Mouse (Mus musculus) C2C12 (cell line): ENCODE data around the gene Tsen2. TPM values are rescaled to one million over a fixed set of nuclear protein-coding genes. Genes with fewer than 3 reads are reported as not detected.

ENCODE experiments used
- H3K27me3 ChIP-seq: one replicate; pipeline ENCODE4 v1.6.1; 2011; ENCODE audit not compliant: control insufficient read depth, insufficient read depth, insufficient read length
- H3K36me3 ChIP-seq: one replicate; pipeline ENCODE4 v1.6.1; 2011; ENCODE audit not compliant: control insufficient read depth, insufficient read depth
- H3K4me3 ChIP-seq: one replicate; pipeline ENCODE4 v1.5.1; 2011; ENCODE audit warnings: mild to moderate bottlenecking, control low read depth; ENCODE audit not compliant: poor library complexity, insufficient read depth, severe bottlenecking
- H3K79me2 ChIP-seq: one replicate; pipeline ENCODE4 v1.6.1; 2011; ENCODE audit not compliant: control insufficient read depth, insufficient read depth
- H3K79me3 ChIP-seq: one replicate; pipeline ENCODE4 v1.6.1; 2011; ENCODE audit warnings: low read depth, control low read depth
- H3ac ChIP-seq: one replicate; pipeline ENCODE3; 2011; ENCODE audit warnings: low read depth; ENCODE audit not compliant: control insufficient read depth, insufficient read length
- CEBPB ChIP-seq: IDR thresholded peaks from one replicate; pipeline ENCODE4 v1.6.1; 2011; ENCODE audit warnings: low read depth, mild to moderate bottlenecking, control low read depth, moderate library complexity
- CTCF ChIP-seq: IDR thresholded peaks from one replicate; pipeline ENCODE4 v1.5.1; 2011; ENCODE audit not compliant: control insufficient read depth, insufficient read depth, insufficient read length
- FOSL1 ChIP-seq: IDR thresholded peaks from one replicate; pipeline ENCODE4 v1.8.0; 2011; ENCODE audit warnings: mild to moderate bottlenecking, low read length; ENCODE audit not compliant: poor library complexity, insufficient read depth, severe bottlenecking
- MAX ChIP-seq: IDR thresholded peaks from one replicate; pipeline ENCODE4 v1.6.1; 2011; ENCODE audit warnings: mild to moderate bottlenecking, control low read depth
- MYOD1 ChIP-seq: IDR thresholded peaks from one replicate; pipeline ENCODE4 v1.6.1; 2011; ENCODE audit warnings: low read depth; ENCODE audit not compliant: control insufficient read depth, insufficient read length
- MYOG ChIP-seq: IDR thresholded peaks from one replicate; pipeline ENCODE4 v1.6.1; 2011; ENCODE audit not compliant: control insufficient read depth, insufficient read length; ENCODE audit errors: extremely low read depth
- USF1 ChIP-seq: IDR thresholded peaks from one replicate; pipeline ENCODE4 v1.6.1; 2011; ENCODE audit warnings: low read depth, mild to moderate bottlenecking, control low read depth, moderate library complexity
- long read RNA-seq, 2 experiments: library from polyadenylated mRNA; unstranded; transcript quantifications; one replicate each; pipeline ENCODE4 v2.0.0; 2019 to 2020
- polyA plus RNA-seq: library from polyadenylated mRNA; unstranded; fragments of >200 nt; fragmentation: generic; extraction: Trizol; gene quantifications from one replicate; pipeline ENCODE4 v1.2.1, GENCODE M21; 2012; ENCODE audit warnings: missing spikeins

Gene Tsen2
- 16.8 TPM for polyA plus RNA-seq
- long read RNA-seq, experiment 1, transcript Tsen2-201 (12 exons, 2,106 nt), result major isoform, 12 of 26 reads
- long read RNA-seq, experiment 1, partial matches to known transcripts, result 9 of 26 reads
- long read RNA-seq, experiment 1, other reads (novel, unspliced or antisense), result 4 of 26 reads
- long read RNA-seq, experiment 2, transcript Tsen2-201 (12 exons, 2,106 nt), result major isoform, 142 of 229 reads
- long read RNA-seq, experiment 2, partial matches to known transcripts, result 32 of 229 reads
- long read RNA-seq, experiment 2, other reads (novel, unspliced or antisense), result 55 of 229 reads

DNA sequence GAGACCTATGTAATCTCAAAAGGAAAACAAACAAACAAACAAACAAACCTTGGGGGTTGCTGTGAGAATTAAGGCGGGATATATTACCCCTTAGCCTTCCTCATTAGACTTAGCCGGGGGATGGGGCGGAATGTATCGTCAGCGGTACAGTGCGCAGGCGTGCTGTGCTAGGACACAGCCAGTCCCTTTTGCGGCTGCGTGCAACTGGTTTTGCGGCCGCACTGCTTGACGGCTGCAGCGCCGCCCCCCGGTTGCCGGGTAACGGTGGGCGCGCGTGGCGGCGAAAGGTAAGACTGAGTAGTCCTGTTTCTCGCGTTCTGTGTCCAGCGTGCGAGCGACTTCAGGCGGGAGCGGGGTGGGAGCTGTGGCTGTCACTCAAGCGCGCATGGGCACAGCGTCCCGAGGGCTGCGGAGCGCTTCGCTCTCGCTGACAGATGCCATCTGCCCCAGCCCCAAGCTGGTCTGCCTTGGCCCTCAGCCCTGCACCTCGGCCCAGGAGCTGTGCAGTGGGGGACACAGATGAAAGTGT, at the start of gene Tsen2:
Gene Tsen2, plus strand, starts transcription at position 223 of the 529 bp plus-strand sequence.
- H3K27me3 ChIP-seq, result no peaks in the 10 kb centered on the region
- peaks cover 22% of the 10 kb centered on the region for H3K79me2 ChIP-seq
- H3K79me3 ChIP-seq, result peaks cover 16% of the 10 kb centered on the region
- H3K4me3 ChIP-seq, result peak within 1 kb of the TSS; percentile 91
- no peak for TF ChIP-seq MYOG
- no peak for TF ChIP-seq CEBPB
- peak; percentile 40 for TF ChIP-seq MAX
- H3K36me3 ChIP-seq, result peaks cover 9% of the 10 kb centered on the region
- peak within 1 kb of the TSS; percentile 97 for H3ac ChIP-seq

DNA sequence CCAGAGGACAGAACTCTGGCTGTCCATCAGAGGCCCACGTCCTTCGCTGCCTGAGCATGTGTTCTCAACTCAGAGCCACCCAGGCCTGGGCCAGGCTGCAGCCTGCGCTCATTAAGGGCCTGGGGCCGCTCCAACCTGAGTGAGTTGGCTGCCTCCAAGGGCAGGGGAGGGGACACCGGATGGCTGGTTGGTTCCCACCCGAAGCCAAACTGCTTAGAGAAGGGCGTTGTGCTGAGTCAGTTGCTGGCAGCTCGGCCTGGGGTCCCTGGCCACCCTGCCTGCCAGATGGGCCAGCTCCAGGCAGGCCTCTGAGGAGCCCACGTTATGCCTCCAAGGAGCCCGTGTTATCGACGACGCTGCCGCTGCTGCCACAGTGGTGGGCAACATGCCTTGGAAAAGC, 44.9 kb upstream of the Tsen2 start:
- Histone ChIP-seq H3K79me3 (no peaks in the 10 kb centered on the region), H3K27me3 (no peaks in the 10 kb centered on the region), H3K4me3 (no peak overlapping the region), H3K79me2 (no peaks in the 10 kb centered on the region), H3K36me3 (no peaks in the 10 kb centered on the region), H3ac (no peak overlapping the region)
- TF ChIP-seq MAX (no peak), USF1 (no peak), MYOD1 (no peak)

DNA sequence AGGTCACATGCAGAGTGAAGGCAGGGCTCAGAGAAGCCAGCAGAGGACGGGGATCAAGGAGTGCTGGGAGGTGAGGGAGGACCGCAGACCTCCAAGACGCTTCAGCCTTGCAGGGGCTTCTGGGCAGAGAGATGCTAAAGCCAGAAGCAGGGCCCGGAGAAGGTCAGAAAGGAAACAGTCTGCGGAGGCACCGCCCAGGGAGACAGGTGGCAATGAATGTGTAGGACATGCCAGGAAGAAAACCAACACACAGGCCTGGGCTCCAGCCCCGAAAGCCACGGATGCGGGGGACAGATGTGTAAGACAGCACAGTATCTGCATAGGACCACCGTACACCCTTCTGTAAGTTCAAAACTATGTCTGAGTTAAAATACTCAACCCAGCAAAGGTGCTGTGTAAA, 44.2 kb upstream of the Tsen2 start:
- Histone ChIP-seq H3K79me3 (no peaks in the 10 kb centered on the region), H3K36me3 (no peaks in the 10 kb centered on the region), H3K27me3 (no peaks in the 10 kb centered on the region), H3ac (no peak overlapping the region), H3K4me3 (no peak overlapping the region), H3K79me2 (no peaks in the 10 kb centered on the region)
- TF ChIP-seq MYOG (no peak), CTCF (no peak), FOSL1 (no peak), MYOD1 (no peak), USF1 (no peak), CEBPB (no peak), MAX (no peak)

DNA sequence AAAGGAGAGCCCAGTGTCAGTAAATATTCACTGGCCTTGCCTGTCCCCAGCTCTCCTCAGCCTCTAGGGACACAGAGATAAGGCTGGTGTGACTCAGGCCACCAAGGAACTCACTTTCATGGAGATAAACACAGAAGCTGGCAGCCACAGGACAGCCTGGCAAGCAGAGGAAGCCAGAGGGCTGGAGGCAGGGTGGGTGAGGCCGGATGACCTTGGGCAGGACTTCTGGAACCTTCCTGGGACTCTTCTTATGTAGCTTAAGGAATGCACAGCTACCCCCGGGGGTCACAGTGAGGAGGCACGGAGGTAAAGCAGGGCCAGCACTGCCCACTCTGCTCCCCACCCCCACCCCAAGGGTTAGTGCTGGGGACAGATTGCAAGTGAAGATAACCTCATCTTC, 43.3 kb upstream of the Tsen2 start:
- Histone ChIP-seq H3K79me2 (no peaks in the 10 kb centered on the region), H3K4me3 (no peak overlapping the region), H3K27me3 (no peaks in the 10 kb centered on the region), H3ac (no peak overlapping the region), H3K79me3 (no peaks in the 10 kb centered on the region), H3K36me3 (no peaks in the 10 kb centered on the region)
- TF ChIP-seq MAX, result no peak
- no peak for TF ChIP-seq MYOG
- TF ChIP-seq MYOD1, result no peak
- TF ChIP-seq CEBPB, result no peak
- no peak for TF ChIP-seq FOSL1
- TF ChIP-seq CTCF, result no peak
- TF ChIP-seq USF1, result no peak

DNA sequence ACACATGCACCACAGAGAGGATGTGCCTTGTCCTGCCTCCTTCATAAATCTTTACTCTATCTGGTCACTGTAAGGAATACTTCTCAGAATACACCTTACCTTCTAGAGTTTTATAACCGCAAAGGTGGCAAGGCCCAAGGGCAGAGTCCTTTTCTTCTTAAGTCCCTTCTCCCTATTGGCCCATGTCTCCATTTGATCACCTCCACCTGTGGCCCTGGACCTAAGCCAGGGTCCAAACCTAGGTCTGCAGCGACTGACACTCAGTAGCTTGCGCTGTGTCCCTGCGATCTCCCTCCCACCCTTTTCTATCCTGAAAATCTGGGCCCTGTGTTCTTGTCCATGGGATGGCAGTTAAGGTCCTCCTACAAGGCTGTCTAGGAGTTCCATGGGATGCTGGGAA, 41.4 kb upstream of the Tsen2 start:
- Histone ChIP-seq H3K4me3 (no peak overlapping the region), H3K27me3 (no peaks in the 10 kb centered on the region), H3K79me2 (no peaks in the 10 kb centered on the region), H3ac (no peak overlapping the region), H3K36me3 (no peaks in the 10 kb centered on the region), H3K79me3 (no peaks in the 10 kb centered on the region)
- TF ChIP-seq CTCF (no peak), MYOG (no peak), FOSL1 (no peak)

DNA sequence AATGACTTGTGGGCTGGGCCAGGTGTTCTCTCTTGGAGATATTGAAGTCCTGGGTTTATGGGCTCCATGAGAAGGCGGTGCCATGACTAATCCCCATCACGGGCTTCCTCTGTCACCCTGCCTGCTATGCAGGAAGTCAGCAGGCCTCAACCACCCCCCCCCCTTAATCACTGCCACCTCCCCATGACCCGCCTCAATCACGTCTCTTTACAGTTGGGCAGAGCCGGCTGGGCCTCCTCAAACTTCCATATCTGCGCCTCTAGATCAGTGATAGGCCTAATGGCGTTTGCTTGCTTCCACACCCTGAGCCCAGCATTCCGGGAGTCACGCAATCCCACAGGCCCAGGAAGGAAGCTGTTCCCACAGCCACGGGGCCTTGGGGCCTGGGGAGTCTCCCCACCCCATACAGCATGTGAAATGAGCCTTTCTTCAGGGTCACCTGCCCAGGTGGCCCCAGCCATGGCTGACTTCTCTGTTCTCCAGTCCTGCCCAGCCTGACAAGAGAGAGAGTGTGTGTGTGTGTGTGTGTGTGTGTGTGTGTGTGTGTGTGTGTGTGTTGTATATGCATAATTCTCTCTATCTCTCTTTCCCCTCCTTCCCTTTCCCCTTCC, 40.8 kb upstream of the Tsen2 start:
- Histone ChIP-seq H3ac (no peak overlapping the region), H3K36me3 (no peaks in the 10 kb centered on the region), H3K27me3 (no peaks in the 10 kb centered on the region), H3K79me2 (no peaks in the 10 kb centered on the region), H3K79me3 (no peaks in the 10 kb centered on the region), H3K4me3 (no peak overlapping the region)
- TF ChIP-seq FOSL1, result no peak
- no peak for TF ChIP-seq MYOG
- no peak for TF ChIP-seq CTCF
- TF ChIP-seq USF1, result no peak
- no peak for TF ChIP-seq CEBPB
- TF ChIP-seq MAX, result no peak
- no peak for TF ChIP-seq MYOD1
